ENCODE assay signal across 20 mouse cellular contexts in genomic region chr7:144003471-144003870, GRCm38 (mm10). TPM values are rescaled to one million over a fixed set of nuclear protein-coding genes. Genes with fewer than 3 reads are reported as not detected.
"Had no signal": no experiment of that assay in that cellular context is flagged by ENCODE, and none has a peak within 500 bp of the region (broad histone marks: within the 10 kb centered on the region; RNA-seq: fewer than 3 reads in every experiment).

No protein-coding gene starts in this region.

- ATAC-seq: liver, embryonic 12.5 days; liver, postnatal 0 days; lung, postnatal 0 days; midbrain, embryonic 13.5 days; midbrain, embryonic 15.5 days; midbrain, embryonic 16.5 days had no signal

- DNase-seq: left cerebral cortex, postnatal 4 days; liver; liver, embryonic 13.5 days; liver, postnatal 0 days; lung, adult 18-20 months; lung, adult 2 months; lung, embryonic 14.5 days; lung, postnatal 10 days; lung, postnatal 14 days; lung, postnatal 36 days; lung, postnatal 4 days; midbrain, embryonic 14.5 days had no signal

RNA-seq across cellular contexts. Expression of gene Shank2, which starts 1.7 kb away (rescaled TPM):
- total RNA-seq: megakaryocyte-erythroid progenitor cell, adult 5-6 weeks; monocyte, adult 5-6 weeks had no signal
- polyA plus RNA-seq: macrophage had no signal
